Mouse (Mus musculus): ENCODE data around the gene Lenep.

- TF ChIP-seq TAL1 (IDR thresholded peaks at IDR 0.05; ENCODE audit: low read length) = no peak
- TF ChIP-seq EP300 (IDR thresholded peaks at IDR 0.05; ENCODE audit: low read depth in 1 of 2, low read length in 2 of 2) = no peak
- TF ChIP-seq KAT2A (conservative IDR thresholded peaks at IDR 0.05; ENCODE audit: low read depth, low read length) = no peak
- TF ChIP-seq MAX (IDR thresholded peaks at IDR 0.05; ENCODE audit: low read length) = no peak
- TF ChIP-seq HCFC1 (IDR thresholded peaks at IDR 0.05; ENCODE audit: low read depth, low read length) = no peak
- no peak for TF ChIP-seq SIN3A (IDR thresholded peaks at IDR 0.05; ENCODE audit: low read length)
- TF ChIP-seq POLR2AphosphoS2 (IDR thresholded peaks at IDR 0.05; ENCODE audit: low read length) = no peak
- TF ChIP-seq GATA1 (IDR thresholded peaks at IDR 0.05; ENCODE audit: low read depth, low read length) = no peak
- TF ChIP-seq USF1 (IDR thresholded peaks at IDR 0.05; ENCODE audit: low read depth, low read length) = no peak
- TF ChIP-seq RCOR1 (IDR thresholded peaks at IDR 0.05; ENCODE audit: low read depth, low read length) = no peak
- TF ChIP-seq CHD2 (IDR thresholded peaks at IDR 0.05; ENCODE audit: low read length) = no peak
- TF ChIP-seq CTCF (IDR thresholded peaks at IDR 0.05 in 2 of 3, conservative IDR thresholded peaks at IDR 0.05 in 1 of 3; ENCODE audit: control insufficient read depth in 1 of 3, insufficient read depth in 1 of 3, low read depth in 2 of 3, low read length in 3 of 3, poor library complexity in 1 of 3, severe bottlenecking in 1 of 3) = no peak
- no peak for TF ChIP-seq MEF2A (IDR thresholded peaks at IDR 0.05; ENCODE audit: extremely low read depth, insufficient replicate concordance, low read depth, low read length, poor library complexity, severe bottlenecking)
- no peak for TF ChIP-seq RAD21 (IDR thresholded peaks at IDR 0.05; ENCODE audit: low read depth, low read length)
These were observed 17.8 kb upstream of the Lenep start for GRCm38 (mm10) chr3:89420421-89420820.
